Mouse (Mus musculus): ENCODE data around the gene Drc3. TPM values are rescaled to one million over a fixed set of nuclear protein-coding genes. Genes with fewer than 3 reads are reported as not detected.

Drc3 gene
- 1 to 10 TPM in 1 of 2 experiments, under 1 TPM in 1; 0.24 to 1.0 TPM for total RNA-seq (2023)

DNA sequence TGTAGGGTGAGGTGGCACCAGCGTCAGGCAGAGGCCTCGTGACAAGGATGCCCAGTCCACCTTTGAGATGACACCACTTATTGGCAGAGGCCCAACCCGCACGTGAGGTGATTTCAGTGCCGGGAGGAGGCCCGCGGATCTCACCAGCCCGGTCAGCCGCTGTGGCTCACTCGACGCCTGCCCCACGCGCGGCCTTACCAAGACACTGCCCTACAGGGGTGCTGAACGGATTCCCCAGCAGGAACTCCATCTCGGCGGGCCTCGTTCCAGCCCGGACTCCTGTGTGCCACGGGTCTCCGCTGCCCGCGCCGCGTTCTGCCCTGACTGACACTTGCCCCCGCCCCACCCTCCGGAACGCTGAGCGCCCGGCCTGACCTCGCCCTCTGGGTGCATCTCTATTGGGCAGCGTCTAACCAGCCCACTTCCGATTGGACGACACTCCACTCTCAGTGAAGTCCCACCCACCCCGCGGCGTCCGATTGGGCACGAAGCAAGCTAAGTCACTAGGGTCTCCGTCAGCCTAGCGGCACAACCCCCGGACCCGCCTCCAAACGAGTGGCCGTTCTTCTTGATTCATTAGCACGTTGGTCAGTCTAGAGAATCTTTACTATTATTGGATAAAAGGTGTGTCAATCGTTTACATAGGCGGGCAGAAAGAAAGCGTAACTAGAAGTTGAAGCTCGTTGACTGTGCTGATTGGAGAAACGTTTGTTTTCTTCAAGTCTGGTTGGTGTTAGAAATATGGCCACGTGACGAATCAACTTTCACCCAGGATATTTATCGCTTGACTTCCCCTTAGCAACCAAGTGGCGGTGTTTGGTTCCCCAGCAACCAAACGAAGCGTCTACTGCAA, at the start of gene Drc3, which contains the start of gene Tom1l2:
Gene Drc3, plus strand, starts transcription at position 771 of the 853 bp plus-strand sequence.
Gene Tom1l2, minus strand, starts transcription at position 347 of the 853 bp plus-strand sequence.

DNA sequence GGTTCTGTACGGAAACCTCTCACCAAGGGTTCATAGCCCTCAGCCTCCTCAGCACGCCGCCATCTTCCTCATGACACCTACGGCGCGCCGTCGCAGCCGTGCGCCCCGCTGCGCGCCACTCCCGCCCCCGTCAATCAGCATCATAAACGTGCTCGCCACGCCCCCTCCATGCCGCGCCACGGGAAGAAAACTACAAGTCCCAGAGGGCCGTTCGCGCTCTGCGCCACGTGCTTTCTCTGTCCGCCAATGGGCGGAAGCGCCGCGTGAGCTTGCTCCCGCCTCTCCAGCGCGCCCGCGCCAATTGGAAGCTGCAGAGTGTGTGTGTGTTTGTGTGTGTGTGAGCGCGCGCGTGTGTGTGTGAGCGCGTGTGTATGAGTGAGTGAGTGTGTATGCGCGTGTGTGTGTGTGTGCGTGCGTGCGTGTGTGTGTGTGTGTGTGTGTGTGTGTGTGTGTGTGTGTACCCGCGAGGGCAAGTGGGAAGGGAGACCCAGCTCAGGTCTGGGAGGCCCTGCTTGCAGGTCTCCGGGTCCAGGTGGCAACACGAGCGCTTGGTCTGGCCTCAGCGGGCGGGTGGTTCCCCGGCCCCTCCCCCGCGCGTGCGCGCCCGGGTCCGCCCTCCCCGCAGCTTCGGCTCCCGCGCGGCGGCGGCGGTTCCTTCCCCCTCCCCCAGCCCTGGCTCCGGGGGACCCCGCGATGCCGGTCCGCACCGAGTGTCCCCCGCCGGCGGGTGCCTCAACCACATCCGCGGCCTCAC, 64.0 kb downstream of the Drc3 start, which contains the start of gene Gid4:
Gene Gid4, plus strand, starts transcription at position 183 of the 754 bp plus-strand sequence.

DNA sequence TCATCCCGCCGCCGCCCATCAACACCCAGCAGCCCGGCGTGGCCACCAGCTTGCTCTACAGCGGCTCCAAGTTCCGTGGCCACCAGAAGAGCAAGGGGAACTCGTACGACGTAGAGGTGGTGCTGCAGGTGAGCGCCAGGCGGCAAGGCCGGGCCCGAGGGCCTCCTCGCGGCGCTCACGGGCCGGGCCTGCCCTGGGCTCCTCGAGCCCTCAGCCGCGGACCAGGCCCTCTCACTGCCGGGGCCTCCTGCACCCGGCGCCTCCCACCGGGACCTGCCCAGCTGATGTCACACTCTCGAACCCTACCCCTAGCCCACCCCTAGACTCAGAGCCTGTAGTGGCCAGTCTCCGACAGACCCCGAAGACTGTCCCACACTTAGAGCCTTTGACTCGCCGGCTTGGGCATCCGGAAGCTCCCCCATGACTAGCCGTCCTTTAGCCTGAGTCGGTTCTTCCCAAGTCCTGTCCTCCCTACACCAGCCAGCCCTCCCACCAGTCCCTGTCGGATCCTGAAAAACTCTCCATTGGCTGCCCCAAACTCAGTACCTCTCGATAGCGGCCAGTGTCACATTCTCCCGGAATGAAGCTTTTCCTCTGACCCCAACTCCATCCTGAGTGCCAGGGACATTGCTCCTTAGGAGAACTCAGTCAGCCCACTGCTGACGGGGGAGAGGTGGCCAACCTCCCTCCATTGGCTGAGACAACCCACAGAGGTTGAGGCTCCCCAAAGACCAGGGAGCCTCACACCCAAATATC, 64.8 kb downstream of the Drc3 start, which contains the start of gene Atpaf2:
Gene Atpaf2, minus strand, starts transcription at position 741 of the 756 bp plus-strand sequence.

Other genes with a start within 250 kb of the Drc3 start
- 100 to 1,000 TPM; 101 to 107 TPM for gene Rai1, start 248.3 kb upstream of the Drc3 start, total RNA-seq (2023)
- gene Srebf1, start 130.7 kb upstream of the Drc3 start, total RNA-seq (2023) = 100 to 1,000 TPM; 148 to 151 TPM
- 10 to 100 TPM; 32.2 to 36.6 TPM for gene Tom1l2, start 424 bp upstream of the Drc3 start, total RNA-seq (2023)
- gene Gid4, start 63.8 kb downstream of the Drc3 start, total RNA-seq (2023) = 10 to 100 TPM; 25.0 to 25.7 TPM
- gene Atpaf2, start 65.1 kb downstream of the Drc3 start, total RNA-seq (2023) = 10 to 100 TPM; 24.8 to 34.1 TPM
- gene Drg2, start 101.3 kb downstream of the Drc3 start, total RNA-seq (2023) = 10 to 100 TPM; 60.2 to 78.1 TPM
- gene Myo15, start 116.0 kb downstream of the Drc3 start, total RNA-seq (2023) = 1 to 10 TPM; 1.5 to 1.7 TPM
- gene Alkbh5, start 183.1 kb downstream of the Drc3 start, total RNA-seq (2023) = 10 to 100 TPM; 69.8 to 78.6 TPM